Mouse (Mus musculus) megakaryocyte, embryonic 14.5 days (primary cell): ENCODE results near the gene Nxn.

Experiments
- FLI1 ChIP-seq: IDR thresholded peaks from 2 replicates; pipeline ENCODE4 v1.6.1; 2012; ENCODE audit warnings: low read length, inconsistent platforms, mixed read lengths
- GATA1 ChIP-seq: IDR thresholded peaks from 3 replicates; pipeline ENCODE4 v1.6.1; 2012; ENCODE audit warnings: mixed read lengths, low read length, inconsistent platforms, borderline replicate concordance

- TF ChIP-seq GATA1 (no peak), FLI1 (no peak)
These were observed 11.8 kb downstream of the Nxn start for GRCm38 (mm10) chr11:76387097-76387496.
